Mouse (Mus musculus) erythroid progenitor cell, adult 5-6 weeks (primary cell): Measurements from ENCODE around the gene Ggt6. TPM values are rescaled to one million over a fixed set of nuclear protein-coding genes. Genes with fewer than 3 reads are reported as not detected.

Experiments used
- ATAC-seq: replicated peaks from 2 replicates; pipeline ENCODE4 v1.8.0; 2016; ENCODE audit warnings: moderate number of reproducible peaks, mild to moderate bottlenecking, moderate TSS enrichment, inconsistent platforms; ENCODE audit not compliant: poor library complexity, low FRiP score, severe bottlenecking
- total RNA-seq, 2 experiments: library from RNA; stranded (forward) in 1 of 2; stranded (reverse) in 1 of 2; fragments of 150-400 nt in 1 of 2; fragments of 186-747, 209-891 nt in 1 of 2; gene quantifications; 2 replicates each; pipeline versions ENCODE4 v1.2.3 to v1.2.4; 2015 to 2017; ENCODE audit warnings: low replicate concordance in 2 of 2

Gene Ggt6
- total RNA-seq (2015; ENCODE audit: low replicate concordance), result not detected in 2 replicates
- total RNA-seq (2017; ENCODE audit: low replicate concordance), result not detected in 2 replicates

DNA sequence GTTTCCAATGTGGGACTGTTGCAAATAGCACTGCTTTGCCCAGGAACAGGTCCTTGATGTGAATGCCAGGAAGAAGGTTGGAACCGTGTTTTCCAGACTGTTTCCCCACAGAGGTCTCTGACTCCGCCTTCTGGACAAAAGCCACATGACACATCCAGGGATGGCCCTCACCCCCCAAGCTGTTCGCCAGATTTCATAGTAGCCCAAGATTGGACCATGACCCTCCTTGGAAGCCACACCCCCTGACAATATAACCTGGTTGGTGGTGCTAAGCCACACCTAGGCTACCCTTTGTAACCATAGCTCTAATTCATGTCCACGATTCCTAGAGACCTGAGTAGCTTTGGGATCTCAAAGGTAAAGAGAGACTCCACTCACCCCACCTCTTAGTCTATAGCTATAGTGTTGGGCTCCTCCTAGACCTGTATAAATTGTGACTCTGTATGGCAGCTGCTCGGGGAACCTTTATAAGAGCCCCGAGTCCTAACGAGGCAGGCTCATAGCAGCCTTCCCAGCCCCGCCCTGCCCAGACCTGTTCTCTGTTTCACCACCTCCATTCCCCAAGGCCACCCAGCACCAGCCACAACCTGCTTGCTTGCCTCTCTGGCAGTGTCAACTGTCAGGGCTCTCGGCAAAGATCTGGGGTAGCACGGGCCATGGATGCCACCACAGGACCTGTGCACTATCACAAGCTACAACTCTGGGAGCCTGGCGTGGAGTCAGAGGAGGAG is at the start of gene Ggt6:
TSS of gene Ggt6 (plus strand) at position 564 of the 731 bp plus-strand sequence.
- no peak for ATAC-seq

DNA sequence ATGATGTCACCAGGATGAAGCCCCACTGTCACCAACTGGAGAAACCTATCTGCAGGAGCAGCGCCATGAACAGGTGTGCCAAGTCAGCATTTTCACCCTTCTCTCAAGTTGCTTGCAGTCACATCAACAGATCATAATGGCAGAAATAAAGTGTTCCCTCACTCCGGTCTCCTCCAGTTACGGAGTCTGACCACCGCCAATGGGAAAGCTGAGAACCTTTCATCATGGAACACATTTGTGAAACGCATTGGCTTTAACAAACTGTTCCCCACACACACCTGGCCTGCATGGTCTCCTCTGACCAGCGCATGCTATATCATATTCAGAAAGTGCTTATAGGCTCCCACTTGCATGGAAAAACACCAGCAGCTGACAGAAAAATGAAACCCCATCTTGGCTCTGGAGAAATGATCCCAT is 47.2 kb upstream of the Ggt6 start:
- ATAC-seq, result no peak

DNA sequence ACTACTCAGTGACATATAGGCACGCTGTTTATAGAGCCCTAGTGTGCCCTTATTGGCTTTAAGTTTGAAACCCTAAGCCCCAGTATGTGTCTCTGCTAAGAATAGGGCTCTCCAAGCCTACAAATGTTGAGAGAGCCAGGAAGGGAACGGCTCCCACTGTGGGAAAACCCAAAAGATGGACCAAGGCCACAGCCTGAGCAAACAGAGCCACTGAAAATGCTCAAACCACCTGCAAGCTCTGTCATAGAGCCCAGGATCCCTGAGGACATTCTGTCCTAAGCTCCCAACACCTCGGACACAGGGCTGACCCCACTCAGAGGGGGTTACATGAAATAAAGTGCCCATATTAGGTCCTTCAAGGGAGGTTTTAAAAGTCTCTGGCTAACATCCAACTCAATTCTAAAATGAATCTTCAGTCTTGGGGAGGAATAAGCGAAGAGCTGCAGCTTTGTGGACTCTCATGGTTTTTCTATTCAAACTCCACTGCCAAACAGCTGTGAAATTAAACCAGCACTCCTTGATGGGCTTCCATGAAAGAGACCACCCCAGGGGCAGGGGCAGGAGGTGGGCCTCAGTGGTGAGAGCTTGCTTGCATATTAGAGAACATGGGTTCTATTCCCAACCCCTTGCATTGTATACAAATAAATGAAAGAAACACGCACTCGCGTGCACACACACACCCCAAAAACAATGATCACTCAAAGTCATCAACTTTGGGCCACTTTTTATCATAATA is 45.8 kb upstream of the Ggt6 start:
- no peak for ATAC-seq

DNA sequence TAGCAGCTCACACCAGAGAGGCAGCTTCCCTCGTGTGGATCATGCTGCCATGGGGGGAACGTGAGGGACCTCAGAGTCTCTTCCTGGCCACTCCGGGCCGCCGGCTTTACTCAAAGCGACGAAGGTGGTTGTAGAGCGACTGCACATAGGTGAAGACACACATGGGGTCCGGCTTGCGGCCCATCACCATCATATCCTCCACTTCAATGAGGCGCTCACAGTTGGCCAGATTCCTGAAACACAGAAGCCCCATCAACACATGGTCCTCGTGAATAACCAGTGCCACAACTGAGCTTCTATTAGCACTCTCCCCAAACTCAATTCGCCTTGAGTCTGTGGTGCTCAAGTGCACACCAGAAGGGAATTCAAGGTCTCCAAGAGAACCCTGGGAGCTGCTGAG is 44.1 kb upstream of the Ggt6 start:
- ATAC-seq, result no peak

DNA sequence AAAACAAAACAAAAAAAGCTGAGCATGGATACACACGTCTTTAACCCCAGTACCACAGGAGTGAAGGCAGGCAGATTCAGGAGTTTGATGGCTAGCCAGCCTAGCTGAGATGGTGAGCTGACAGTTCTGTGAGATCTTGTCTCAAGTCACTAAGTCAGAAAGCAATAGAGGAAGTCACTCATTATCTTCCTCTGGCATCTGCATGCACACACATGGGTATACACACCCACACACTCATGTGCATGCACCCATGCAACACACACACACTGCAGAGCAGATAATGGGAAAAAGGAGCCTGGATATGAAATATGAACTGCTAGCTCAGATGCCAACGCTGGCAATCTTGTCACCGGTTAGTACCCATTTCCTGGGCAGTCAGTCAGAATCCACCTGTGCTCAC is 42.1 kb upstream of the Ggt6 start:
- ATAC-seq, result no peak

DNA sequence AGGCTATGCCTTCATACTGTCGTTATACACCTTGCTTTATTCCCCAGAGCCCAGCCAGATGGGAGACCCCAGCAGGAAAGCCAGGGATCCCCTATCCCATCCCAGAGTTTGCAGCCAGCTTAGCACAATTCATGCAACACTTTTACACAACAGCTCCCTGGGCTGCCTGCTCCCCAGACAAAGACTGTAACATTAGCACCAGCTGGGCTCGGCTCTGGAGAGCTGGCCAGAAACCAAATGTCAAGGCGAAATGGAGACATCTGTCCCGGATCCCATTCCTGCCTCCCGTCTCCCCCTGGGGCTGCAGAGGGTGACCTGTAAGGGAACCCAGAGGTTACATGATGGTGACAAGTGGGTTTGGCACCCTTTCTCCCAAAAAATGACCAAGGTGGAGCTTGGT is 41.7 kb upstream of the Ggt6 start:
- no peak for ATAC-seq

DNA sequence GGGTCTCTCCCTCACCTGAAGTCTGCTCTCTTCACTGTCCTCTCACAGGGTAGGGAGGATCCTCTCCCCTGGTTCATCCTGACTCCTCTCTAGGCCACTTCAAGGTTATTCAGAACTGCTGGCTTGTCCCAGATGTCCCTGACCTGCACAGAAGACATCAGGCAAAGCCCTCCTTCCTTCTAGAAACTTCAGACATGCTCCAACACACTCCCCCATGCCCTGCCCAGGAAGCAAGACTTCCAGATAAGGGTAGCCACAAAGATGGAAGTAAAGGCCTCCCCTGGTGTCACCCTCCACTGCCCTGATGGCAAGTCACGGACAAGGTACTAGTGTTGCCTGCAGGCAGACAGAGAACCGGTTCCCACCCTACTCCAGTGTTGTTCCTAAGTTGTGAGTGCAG is 40.6 kb upstream of the Ggt6 start:
- ATAC-seq, result no peak

DNA sequence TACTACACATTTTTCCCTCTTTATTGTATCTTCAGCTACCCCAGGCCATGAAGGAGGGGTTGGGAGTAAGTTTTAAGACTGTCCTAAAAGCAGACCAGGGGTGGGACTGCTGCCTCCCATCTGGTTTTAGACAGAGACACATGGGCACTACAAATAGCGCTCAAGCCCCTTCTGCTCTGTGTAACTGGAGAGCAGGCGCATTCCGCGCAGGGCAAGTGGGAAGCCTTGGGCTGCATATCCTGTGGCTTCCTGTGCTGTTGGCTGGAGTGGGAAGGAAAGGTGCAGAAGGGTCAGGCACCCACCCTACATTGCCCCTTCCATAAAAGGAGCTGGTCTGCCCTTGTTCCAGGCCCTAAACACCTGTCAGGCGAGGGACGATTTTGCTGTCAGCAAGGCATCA is 39.7 kb upstream of the Ggt6 start:
- ATAC-seq, result no peak

DNA sequence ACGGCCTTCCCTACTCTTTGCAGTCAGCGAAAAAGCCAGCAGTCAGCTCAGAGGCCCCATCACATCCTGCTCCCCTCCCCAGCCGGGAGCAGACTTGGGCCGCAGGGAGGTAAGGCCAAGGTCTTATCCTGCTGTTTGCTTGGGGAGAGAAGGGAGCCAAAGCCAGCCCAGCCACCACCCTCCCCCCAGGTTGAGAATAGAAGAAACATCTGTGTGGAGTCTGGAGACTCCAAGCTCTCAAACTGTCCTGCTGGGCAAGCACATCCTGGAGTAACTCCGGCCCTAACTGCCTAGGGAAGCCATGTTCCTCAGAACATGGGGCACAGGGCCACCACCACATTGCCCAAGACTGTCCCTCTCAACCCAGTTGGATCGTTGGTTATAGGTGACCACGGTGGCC is 38.7 kb upstream of the Ggt6 start:
- no peak for ATAC-seq

DNA sequence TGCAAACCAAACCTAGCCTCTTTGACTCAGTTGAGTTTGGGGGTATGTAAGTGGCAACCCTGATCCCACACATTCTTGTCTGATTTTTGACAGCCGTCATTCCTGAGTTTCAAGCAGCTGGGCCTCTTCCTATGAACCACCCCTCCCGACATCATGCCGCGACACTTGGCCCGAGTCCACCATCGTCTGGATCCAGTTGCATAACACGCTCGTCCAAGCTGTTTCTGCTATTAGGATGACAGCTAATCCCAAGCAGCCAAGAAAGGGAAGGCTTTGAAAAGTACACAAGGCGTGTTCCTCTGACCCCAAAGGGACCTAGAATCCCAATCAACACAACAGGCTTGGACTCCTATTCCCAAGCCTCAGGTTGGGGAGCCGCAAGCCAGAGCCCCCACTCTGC is 38.3 kb upstream of the Ggt6 start:
- no peak for ATAC-seq

DNA sequence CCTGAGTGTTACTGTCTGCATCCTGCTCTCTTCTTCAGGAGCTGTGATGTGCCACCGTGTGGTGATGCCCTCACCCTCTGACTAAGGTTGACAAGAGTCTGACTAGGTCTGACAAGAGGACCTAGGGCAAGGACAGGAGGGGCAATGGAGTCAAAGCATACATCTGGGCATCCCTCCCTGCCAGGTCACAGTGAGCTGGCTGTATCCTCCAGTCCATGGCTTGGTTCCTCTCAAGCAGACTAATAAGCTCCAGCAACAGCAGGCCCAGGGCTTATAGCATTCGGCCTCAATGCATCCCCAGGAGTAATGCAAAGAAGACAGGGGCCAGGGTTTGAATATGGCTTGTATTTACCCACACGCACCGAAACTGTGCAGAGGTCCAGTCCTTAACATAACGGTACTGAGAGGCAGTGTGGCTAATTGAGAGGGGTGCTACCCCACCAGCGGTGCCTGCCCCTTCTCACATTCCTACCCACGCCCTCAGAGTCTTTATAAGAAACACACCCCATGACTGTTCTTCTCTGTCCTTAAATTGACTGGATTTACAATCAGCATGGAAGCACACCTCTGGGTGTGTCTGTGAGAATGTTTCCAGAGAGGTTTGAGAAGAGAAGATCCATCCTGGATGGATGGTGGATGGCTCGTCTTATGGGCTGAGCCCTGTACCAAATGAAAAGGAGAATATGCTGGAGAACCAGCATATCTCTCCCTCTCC is 37.4 kb upstream of the Ggt6 start:
- no peak for ATAC-seq

DNA sequence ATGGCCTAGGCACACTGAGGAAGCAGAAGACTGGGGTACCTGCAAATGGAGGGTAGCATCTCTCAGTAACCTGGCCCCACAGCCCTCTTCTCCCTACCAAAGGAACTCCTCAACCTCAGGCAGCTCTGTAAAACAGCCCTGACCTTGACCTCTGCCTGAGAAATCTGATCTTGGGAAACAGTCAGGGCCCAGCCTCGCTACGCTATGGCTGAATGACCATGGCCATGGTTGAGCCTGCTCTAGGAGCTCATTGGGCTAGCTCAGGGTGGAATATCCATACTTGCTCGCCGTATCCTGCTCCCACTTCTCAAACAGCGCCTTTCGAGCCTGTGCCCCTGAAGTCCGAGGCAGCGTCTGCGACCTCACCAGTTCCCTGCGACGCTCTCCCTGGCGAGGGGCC is 34.3 kb upstream of the Ggt6 start:
- ATAC-seq, result no peak

DNA sequence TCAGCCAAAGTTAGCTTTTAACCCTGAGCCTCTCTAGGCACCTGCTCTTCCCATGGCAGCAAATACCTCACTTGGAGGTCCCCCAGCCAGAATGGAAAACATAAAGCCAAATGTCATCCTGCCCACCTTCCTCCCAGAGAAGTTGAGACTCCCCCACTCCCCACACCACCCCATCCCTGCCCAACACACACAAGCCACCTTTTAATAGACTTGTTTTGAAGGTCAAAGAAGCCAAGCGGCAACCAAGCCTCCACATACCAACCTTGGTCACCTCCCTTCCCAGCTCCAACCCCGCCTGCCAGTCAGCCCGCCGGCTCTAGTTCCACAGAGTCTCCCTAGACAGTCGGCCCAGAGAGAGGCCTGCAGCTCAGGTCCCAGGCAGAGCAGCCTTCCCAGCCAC is 33.3 kb upstream of the Ggt6 start:
- no peak for ATAC-seq

DNA sequence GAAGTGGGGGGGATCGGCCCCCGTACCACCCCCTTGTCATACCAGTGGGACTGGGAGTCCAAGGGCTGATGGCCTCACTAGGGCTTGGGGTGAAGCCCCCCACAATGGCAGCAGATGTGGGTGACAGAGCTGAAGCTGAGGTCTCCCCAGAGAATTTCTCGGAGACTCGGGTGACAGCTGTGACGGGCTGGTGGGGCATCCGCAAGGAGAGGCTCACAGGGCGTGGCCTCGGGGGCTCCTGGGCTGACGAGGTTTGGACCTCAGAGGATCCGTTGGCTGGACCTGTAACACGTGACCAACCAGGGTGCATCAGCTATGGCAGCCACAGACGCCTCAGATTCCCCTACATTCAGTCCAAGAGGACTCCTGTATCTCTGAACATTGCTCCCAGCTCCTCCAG is 32.4 kb upstream of the Ggt6 start:
- ATAC-seq, result no peak

DNA sequence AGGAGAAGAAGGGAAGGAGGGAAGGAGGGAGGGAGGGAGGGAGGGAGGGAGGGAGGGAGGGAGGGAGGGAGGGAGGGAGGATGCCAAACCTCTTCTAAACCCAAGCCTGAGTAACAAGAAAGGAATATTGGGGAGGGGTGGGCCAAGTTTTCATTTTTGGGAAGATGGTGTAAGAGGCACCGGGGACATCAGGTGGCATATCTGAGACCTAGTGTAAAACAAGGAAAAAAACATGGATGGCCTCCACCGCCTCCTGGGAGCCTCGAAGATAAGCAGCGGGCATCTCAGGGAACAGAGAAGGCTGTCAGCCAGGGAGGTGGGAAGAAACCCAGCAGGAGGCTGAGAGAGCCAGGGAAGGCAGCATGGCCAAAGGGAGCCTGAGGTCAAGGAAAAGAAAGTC is 29.8 kb upstream of the Ggt6 start:
- no peak for ATAC-seq

DNA sequence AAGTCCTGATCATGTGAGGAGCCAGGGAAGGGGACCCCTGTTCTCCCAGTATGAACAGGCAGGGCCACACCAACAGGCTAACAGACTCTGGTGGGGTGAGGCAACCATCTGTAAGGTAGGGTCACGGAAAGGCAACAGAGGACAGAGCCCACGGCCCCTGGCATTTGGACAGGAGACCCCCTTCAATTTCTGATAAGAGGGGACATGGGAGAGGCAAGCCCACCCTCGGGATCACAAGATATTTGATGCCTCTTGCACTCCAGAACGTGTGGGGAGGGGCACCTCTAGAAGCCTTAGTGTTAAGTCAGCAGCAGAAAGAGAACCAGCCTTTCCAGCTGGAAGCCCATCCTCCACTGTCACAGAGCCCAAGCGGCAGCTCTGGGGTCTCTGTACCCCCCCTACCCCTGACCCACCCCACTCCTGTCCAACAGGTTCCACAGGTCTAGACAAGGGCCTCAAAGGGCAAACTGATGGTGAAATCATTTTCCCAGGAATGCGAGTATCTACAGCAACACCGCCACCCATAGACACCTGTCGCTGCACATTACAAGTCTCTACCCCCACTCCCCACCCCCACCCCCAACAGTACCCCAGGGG is 29.1 kb upstream of the Ggt6 start:
- ATAC-seq, result no peak

DNA sequence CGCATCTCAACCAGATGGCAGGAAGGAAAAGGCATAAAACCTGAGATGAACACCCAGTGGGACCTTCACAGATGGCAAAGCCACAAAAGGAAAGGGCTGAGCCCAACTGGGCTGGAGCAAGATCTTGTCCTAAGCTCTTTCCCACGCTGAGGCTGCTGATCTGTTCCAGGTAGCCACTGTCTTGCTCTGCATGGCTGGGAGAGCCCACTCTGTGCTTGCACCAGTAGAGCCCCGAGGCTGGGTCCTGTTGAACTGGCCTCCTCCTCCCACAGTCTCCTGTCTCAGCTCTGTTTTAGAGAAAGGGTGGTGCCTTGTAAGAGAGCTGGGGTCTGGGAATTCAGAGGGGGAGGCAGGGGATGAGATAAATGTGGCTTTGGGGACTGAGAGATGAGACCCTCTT is 28.2 kb upstream of the Ggt6 start:
- ATAC-seq, result no peak

DNA sequence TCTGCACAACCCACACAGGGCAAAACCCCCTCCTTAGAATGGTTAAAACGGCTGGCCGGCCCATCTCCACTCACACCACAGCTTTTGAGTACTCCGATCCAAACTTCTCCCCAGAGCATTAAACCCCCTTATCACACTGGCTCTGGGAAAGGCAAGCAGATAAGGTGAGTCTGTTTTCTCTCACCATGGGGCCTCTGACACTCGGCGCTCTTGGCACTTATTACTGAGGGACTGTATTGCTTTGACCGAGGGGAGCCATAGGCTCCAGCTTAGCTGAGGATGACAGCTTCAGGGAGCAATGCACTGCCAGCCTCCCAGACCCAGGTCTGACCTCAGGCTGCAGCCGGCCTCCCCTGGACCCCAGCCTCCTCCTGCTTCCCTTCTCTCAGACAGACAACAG is 27.8 kb upstream of the Ggt6 start:
- ATAC-seq, result no peak

DNA sequence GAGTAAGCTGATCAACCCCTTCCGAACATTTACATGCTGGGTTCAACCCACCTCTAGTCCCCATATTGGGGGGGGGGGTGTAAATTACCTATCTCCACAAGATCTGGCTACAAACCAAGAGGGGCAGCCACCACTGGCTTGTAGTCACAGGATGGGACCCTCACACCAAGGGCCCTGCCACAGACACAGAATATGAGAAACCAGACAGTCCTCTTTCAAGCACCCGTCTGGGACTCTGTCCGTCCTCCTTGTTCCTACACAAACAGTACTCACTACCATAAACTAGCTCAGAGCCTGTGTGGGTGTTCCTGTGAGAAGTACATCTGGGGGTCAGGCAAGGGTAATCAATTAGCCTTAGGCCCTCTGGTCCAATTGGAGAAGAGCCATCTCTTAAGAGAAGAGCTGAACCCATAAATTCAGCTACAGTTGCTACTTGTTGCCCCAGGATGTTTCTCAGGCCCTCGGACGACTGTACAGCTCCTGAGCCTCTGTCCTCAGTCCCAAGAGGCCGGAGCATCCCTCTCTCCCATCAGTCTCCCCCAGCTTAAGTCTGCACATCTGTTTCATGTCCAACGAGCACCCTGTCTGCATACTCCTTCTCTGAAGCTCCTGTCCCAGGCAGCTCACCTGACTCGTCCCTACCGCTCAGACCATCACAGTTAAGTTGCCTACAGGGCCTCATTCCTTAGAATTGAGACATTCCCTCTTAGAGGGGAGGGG is 26.7 kb upstream of the Ggt6 start:
- ATAC-seq, result no peak
